Mouse (Mus musculus): Measurements from ENCODE around the gene Babam2. TPM values are rescaled to one million over a fixed set of nuclear protein-coding genes. Genes with fewer than 3 reads are reported as not detected.

Babam2 gene
- total and polyA plus RNA-seq, 3 experiments: 25.2 to 32.9 (median 28.4) TPM

DNA sequence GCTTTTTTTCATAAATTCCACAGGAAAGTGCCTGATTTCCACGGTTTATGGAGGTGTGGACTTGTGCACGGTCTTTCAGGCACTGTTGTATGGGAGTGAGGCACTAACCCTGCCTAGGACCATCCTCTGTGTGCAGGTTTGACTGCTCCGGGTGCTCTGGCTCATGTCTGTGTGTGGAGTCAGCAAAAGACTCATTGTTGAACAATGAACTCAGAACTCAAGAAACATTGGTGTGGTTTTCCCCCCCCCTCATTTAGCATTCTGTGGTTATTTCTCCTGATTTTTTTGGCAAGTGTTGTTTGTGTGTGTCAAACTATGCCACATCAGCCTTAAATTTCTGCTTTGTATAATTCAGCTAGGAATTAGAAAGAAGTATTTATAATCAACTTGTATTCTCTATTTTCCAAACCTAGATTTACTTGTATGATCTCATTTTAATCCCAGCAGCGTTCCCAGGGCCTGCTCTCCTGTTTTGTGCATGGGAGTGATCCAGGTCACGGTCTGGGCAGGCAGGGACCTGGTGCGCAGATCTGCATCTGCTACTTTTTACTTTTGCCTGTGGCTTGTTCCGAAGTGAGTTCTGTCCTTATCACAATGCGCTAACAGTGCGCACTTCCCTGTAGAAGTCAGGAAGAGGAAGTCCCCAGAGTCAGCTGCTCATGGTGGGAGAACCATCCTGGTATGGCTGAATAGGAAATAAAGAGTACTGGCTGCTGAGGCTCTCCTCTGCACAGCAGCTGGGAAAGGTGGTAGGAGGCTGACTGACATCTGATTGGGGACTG, 61.0 kb downstream of the Babam2 start:
- Histone ChIP-seq H3K27me3 (ENCODE audit: control insufficient read depth, insufficient read depth, low read length) (no peaks in the 10 kb centered on the region; the same call in 1 of the 2 replicates), H3K79me2 (replicated peaks; ENCODE audit: control insufficient read depth, insufficient read depth, low read length) (0 out of 2 replicates have a peak, but pooled peaks cover 2% of the 10 kb centered on the region), H3K4me3 (no peak overlapping the region), H3K27ac (no peak overlapping the region), H3K4me1 (ENCODE audit: control insufficient read depth, insufficient read depth, low read length) (peaks cover 3% of the 10 kb centered on the region), H3K9ac (ENCODE audit: low read depth, low read length) (no peak overlapping the region), H3K36me3 (ENCODE audit: control insufficient read depth, insufficient read depth, low read length) (no peaks in the 10 kb centered on the region; the same call in none of the 2 replicates)
- DNase-seq: peak in 1 of 2 experiments; percentile 20
- WGBS: 78% methylated on average over 9 of the region's 9 CpGs
- no peak for TF ChIP-seq CTCF (IDR thresholded peaks at IDR 0.05)
- TF ChIP-seq POLR2A (IDR thresholded peaks at IDR 0.05; ENCODE audit: insufficient read depth, low read depth, low read length): no peak
- intact Hi-C loops (cut with DNase I): no loop called here

DNA sequence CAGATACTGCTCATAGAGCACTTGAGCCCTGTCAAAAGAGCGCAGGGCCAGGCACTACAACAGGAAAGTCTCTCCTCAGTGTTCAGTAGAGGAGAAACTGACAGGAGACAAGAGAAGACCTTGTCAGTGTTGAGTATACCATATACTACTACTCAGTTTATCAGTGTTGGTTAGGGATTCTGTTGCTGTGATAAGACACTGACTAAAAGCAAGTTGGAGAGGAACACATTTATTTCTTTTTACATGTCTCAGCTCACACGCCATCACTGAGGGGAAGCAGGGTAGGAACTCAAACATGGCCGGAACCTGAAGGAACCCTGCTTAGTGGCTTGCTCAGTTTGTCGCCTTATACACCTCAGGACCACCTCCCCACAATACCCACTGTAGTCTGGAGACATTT, 64.4 kb downstream of the Babam2 start:
- no peaks in the 10 kb centered on the region; the same call in none of the 2 replicates for H3K4me1 ChIP-seq (ENCODE audit: control insufficient read depth, insufficient read depth, low read length)
- H3K27me3 ChIP-seq (ENCODE audit: control insufficient read depth, insufficient read depth, low read length): no peaks in the 10 kb centered on the region
- no peak for DNase-seq
- H3K79me2 ChIP-seq (replicated peaks; ENCODE audit: control insufficient read depth, insufficient read depth, low read length): no peaks in the 10 kb centered on the region
- TF ChIP-seq CTCF (IDR thresholded peaks at IDR 0.05): no peak
- no peak for TF ChIP-seq EP300 (IDR thresholded peaks at IDR 0.05; ENCODE audit: insufficient read depth, low read depth, low read length)
- no peak for TF ChIP-seq POLR2A (IDR thresholded peaks at IDR 0.05; ENCODE audit: insufficient read depth, low read depth, low read length)
- intact Hi-C loops (cut with DNase I): no loop called here
- peaks cover 4% of the 10 kb centered on the region for H3K36me3 ChIP-seq (ENCODE audit: control insufficient read depth, insufficient read depth, low read length)
- WGBS: over 99% methylated on average over 4 of the region's 4 CpGs
- no peak overlapping the region for H3K27ac ChIP-seq
- H3K9ac ChIP-seq (ENCODE audit: low read depth, low read length): no peak overlapping the region
- H3K4me3 ChIP-seq: no peak overlapping the region

DNA sequence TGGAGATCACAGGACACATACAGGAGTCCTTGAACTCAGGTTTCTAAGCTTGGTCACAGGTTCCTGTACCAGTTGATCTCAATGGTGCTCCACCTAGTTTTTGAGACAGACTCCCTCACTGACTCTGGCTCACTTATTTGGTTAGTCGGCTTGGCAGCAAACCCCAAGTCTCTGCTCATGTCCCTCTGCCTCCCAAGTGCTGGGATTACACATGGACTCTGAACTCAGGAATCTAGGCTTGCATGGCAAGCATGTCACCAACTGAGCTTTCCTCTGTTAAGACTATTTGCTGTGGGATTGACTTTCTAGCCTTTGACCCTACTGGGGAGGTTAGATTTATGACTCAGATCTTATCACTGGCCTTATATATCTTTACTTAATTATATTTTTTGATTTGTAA, 65.3 kb downstream of the Babam2 start:
- H3K4me3 ChIP-seq: no peak overlapping the region
- WGBS: 87% methylated on average over 1 of the region's 1 CpGs
- H3K9ac ChIP-seq (ENCODE audit: low read depth, low read length): no peak overlapping the region
- no peak for DNase-seq
- peaks cover 6% of the 10 kb centered on the region for H3K36me3 ChIP-seq (ENCODE audit: control insufficient read depth, insufficient read depth, low read length)
- TF ChIP-seq EP300 (IDR thresholded peaks at IDR 0.05; ENCODE audit: insufficient read depth, low read depth, low read length): no peak
- no peak for TF ChIP-seq POLR2A (IDR thresholded peaks at IDR 0.05; ENCODE audit: insufficient read depth, low read depth, low read length)
- TF ChIP-seq CTCF (IDR thresholded peaks at IDR 0.05): no peak
- no peaks in the 10 kb centered on the region for H3K27me3 ChIP-seq (ENCODE audit: control insufficient read depth, insufficient read depth, low read length)
- no peaks in the 10 kb centered on the region for H3K79me2 ChIP-seq (replicated peaks; ENCODE audit: control insufficient read depth, insufficient read depth, low read length)
- H3K27ac ChIP-seq: no peak overlapping the region
- intact Hi-C loops (cut with DNase I): no loop called here
- peaks cover 5% of the 10 kb centered on the region for H3K4me1 ChIP-seq (ENCODE audit: control insufficient read depth, insufficient read depth, low read length)

DNA sequence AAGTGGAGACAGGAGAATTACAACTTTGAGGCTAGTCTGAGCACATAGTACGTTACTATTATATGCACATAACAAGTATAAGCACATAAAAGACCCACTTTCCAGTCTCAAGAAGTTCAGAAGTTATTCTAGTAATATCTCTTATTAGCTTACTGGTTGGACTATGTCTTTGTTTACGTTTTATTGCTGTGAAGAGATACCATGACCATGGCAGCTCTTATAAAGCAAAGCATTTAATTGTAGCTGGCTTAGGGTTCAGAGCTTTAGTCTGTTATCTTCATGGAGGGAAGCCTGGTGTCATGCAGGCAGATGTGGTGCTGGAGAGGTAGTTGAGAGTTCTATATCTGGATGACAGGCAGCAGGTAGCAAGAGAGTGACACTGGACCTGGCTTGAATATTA, 68.3 kb downstream of the Babam2 start:
- Histone ChIP-seq H3K36me3 (ENCODE audit: control insufficient read depth, insufficient read depth, low read length) (peaks cover 6% of the 10 kb centered on the region), H3K79me2 (replicated peaks; ENCODE audit: control insufficient read depth, insufficient read depth, low read length) (no peaks in the 10 kb centered on the region), H3K9ac (ENCODE audit: low read depth, low read length) (no peak overlapping the region), H3K4me3 (no peak overlapping the region), H3K4me1 (ENCODE audit: control insufficient read depth, insufficient read depth, low read length) (peaks cover 5% of the 10 kb centered on the region), H3K27me3 (ENCODE audit: control insufficient read depth, insufficient read depth, low read length) (no peaks in the 10 kb centered on the region), H3K27ac (no peak overlapping the region; the same call in 1 of the 2 replicates)
- TF ChIP-seq POLR2A (IDR thresholded peaks at IDR 0.05; ENCODE audit: insufficient read depth, low read depth, low read length) (no peak), CTCF (IDR thresholded peaks at IDR 0.05) (no peak), EP300 (IDR thresholded peaks at IDR 0.05; ENCODE audit: insufficient read depth, low read depth, low read length) (no peak)
- no peak for DNase-seq
- 91% methylated on average over 2 of the region's 2 CpGs for WGBS
- intact Hi-C loops (cut with DNase I): loop anchor here (5.0 kb wide), 1 partner anchor 34 kb away; no protein-coding TSS in a partner anchor

DNA sequence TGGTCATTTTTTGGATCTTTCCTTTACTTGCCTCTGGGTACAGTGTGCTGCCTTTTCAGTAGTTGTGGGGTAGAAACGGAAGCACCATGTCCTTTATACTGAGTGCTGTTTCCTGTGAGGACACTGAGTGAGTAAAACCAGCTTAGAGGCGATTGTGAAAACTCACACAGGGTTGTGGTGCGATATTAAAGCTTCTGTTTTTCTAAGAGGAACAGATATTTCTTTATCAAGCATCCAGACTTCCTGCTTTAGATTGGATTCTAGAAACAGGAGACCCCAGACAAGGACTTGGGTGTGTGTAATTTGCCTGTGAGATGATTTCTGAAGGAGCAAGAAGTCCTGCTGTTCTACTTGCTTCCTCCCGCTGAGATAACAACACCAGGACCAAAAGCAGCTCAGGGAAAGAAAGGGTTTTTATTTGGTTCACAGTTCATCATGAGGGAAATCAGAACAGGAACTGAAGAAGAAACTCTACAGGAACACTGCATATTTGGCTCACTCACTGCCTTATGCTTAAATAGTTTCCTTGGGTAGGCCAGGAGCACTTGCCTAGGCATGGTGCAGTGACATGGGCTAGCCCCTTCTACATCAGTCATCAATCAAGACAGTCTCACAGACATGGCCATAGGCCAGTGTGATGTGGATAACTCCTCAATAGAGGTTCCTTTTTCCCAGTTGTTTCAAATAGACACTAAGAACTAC, 69.5 kb downstream of the Babam2 start:
- Histone ChIP-seq H3K27me3 (ENCODE audit: control insufficient read depth, insufficient read depth, low read length) (no peaks in the 10 kb centered on the region), H3K36me3 (ENCODE audit: control insufficient read depth, insufficient read depth, low read length) (peaks cover 6% of the 10 kb centered on the region), H3K79me2 (replicated peaks; ENCODE audit: control insufficient read depth, insufficient read depth, low read length) (no peaks in the 10 kb centered on the region), H3K4me3 (no peak overlapping the region), H3K4me1 (ENCODE audit: control insufficient read depth, insufficient read depth, low read length) (peaks cover 5% of the 10 kb centered on the region), H3K9ac (ENCODE audit: low read depth, low read length) (no peak overlapping the region), H3K27ac (peak overlapping the region; percentile 54)
- TF ChIP-seq POLR2A (IDR thresholded peaks at IDR 0.05; ENCODE audit: insufficient read depth, low read depth, low read length): 0 out of 2 replicates have a peak, but pooled peaks have one; percentile 13
- TF ChIP-seq EP300 (IDR thresholded peaks at IDR 0.05; ENCODE audit: insufficient read depth, low read depth, low read length): no peak
- intact Hi-C loops (cut with DNase I): loop anchor here (5.0 kb wide), 1 partner anchor 35 kb away; no protein-coding TSS in a partner anchor
- WGBS: 28% methylated on average over 4 of the region's 4 CpGs
- peak in 1 of 2 experiments; percentile 9 for DNase-seq

DNA sequence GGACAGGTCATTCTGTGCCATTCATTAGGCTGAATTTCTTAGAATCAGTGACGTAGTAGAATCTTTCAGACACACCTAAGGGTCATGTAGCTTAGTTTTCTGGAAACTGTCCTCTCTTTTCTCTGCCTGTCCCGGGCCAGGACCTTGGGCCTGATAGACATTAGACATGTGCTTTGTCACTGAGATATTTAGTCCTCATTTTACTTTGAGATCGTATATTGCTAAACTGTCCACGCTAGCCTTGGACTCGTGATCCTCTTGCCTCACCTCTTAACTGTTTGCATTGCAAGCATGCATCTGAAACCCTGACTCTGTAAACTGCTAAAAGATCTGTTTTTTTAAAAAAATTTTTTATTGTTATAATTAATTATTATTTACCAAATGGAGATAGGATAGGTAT, 74.0 kb downstream of the Babam2 start:
- intact Hi-C loops (cut with DNase I): no loop called here
- Histone ChIP-seq H3K79me2 (replicated peaks; ENCODE audit: control insufficient read depth, insufficient read depth, low read length) (no peaks in the 10 kb centered on the region), H3K27ac (no peak overlapping the region), H3K4me1 (ENCODE audit: control insufficient read depth, insufficient read depth, low read length) (peaks cover 5% of the 10 kb centered on the region), H3K27me3 (ENCODE audit: control insufficient read depth, insufficient read depth, low read length) (no peaks in the 10 kb centered on the region), H3K4me3 (no peak overlapping the region), H3K36me3 (ENCODE audit: control insufficient read depth, insufficient read depth, low read length) (peaks cover 5% of the 10 kb centered on the region), H3K9ac (ENCODE audit: low read depth, low read length) (no peak overlapping the region)
- no peak for TF ChIP-seq EP300 (IDR thresholded peaks at IDR 0.05; ENCODE audit: insufficient read depth, low read depth, low read length)
- TF ChIP-seq CTCF (IDR thresholded peaks at IDR 0.05): no peak
- TF ChIP-seq POLR2A (IDR thresholded peaks at IDR 0.05; ENCODE audit: insufficient read depth, low read depth, low read length): no peak
- 93% methylated on average over 5 of the region's 5 CpGs for WGBS
- DNase-seq: no peak
